Mouse (Mus musculus) liver, postnatal 0 days (tissue): Measurements from ENCODE around the gene Csnk1d. TPM values are rescaled to one million over a fixed set of nuclear protein-coding genes. Genes with fewer than 3 reads are reported as not detected.

Experiments used
- ATAC-seq: fragments of 200-750 bp; cut with Nextera tagmentation; 2 replicates; pipeline ENCODE4 v1.8.0; 2017; ENCODE audit warnings: mild to moderate bottlenecking, moderate library complexity
- DNase-seq: peaks from one replicate; pipeline ENCODE4 v3.0.0-alpha.2; 2016
- H3K27ac ChIP-seq: fragments of 300-500 bp; sonication (generic); 2 replicates; pipeline ENCODE4 v1.5.1; 2014; ENCODE audit warnings: antibody characterized with exemption, moderate library complexity, mild to moderate bottlenecking, low read depth
- H3K27me3 ChIP-seq: fragments of 300-500 bp; sonication (generic); 2 replicates; pipeline ENCODE4 v1.6.1; 2014; ENCODE audit warnings: low read length, control low read depth, mixed read lengths; ENCODE audit not compliant: insufficient read depth
- H3K36me3 ChIP-seq: fragments of 300-500 bp; sonication (generic); replicated peaks from 2 replicates; pipeline ENCODE4 v1.6.1; 2014; ENCODE audit warnings: mild to moderate bottlenecking, control low read depth, low read length, moderate library complexity, mixed read lengths; ENCODE audit not compliant: insufficient read depth
- H3K4me1 ChIP-seq: fragments of 300-500 bp; sonication (generic); 2 replicates; pipeline ENCODE4 v1.6.1; 2014; ENCODE audit warnings: antibody characterized with exemption, mild to moderate bottlenecking, control low read depth; ENCODE audit not compliant: insufficient read depth
- H3K4me2 ChIP-seq: fragments of 300-500 bp; sonication (generic); 2 replicates; pipeline ENCODE4 v1.6.1; 2014; ENCODE audit warnings: low read depth, mild to moderate bottlenecking, low read length, moderate library complexity, mixed read lengths
- H3K4me3 ChIP-seq: fragments of 300-500 bp; sonication (generic); 2 replicates; pipeline ENCODE4 v1.5.1; 2014; ENCODE audit warnings: low read depth, low read length
- H3K9ac ChIP-seq: fragments of 300-500 bp; sonication (generic); replicated peaks from 2 replicates; pipeline ENCODE4 v1.6.1; 2014; ENCODE audit warnings: mild to moderate bottlenecking, moderate library complexity
- H3K9me3 ChIP-seq: fragments of 300-500 bp; sonication (generic); 2 replicates; pipeline ENCODE4 v1.6.1; 2016; ENCODE audit warnings: mild to moderate bottlenecking, control low read depth, low read length, mixed read lengths
- CTCF ChIP-seq: sonication (generic); IDR thresholded peaks from 2 replicates; pipeline ENCODE4 v1.5.1; 2016; ENCODE audit warnings: antibody characterized with exemption, low read depth
- EP300 ChIP-seq: IDR thresholded peaks from 2 replicates; pipeline ENCODE4 v1.6.1; 2016; ENCODE audit warnings: antibody characterized with exemption, low read depth, mild to moderate bottlenecking
- WGBS: fragments of 180-500 bp; shearing (Covaris S2); extraction: QIAGEN DNeasy Blood & Tissue Kit; methylation state at CpG from one replicate; pipeline ENCODE4 v1.1.7; 2014; ENCODE audit not compliant: insufficient replicate concordance; 5-methylcytosine and 5-hydroxymethylcytosine counted together
- polyA plus RNA-seq: library from polyadenylated mRNA; unstranded; fragments of >200 nt; fragmentation: Nextera tagmentation; extraction: Ambion mirVana; gene quantifications from 2 replicates; pipeline ENCODE4 v1.2.1, GENCODE M21; 2015

The Csnk1d gene
- polyA plus RNA-seq, 1 experiment from 2014 or later: 30.0 TPM

- ATAC-seq: peak; percentile 70
- no peak for TF ChIP-seq CTCF
- TF ChIP-seq EP300: no peak
- no peak for DNase-seq
- Histone ChIP-seq H3K4me2 (no peak overlapping the region), H3K9ac (no peak overlapping the region), H3K4me1 (peaks cover 15% of the 10 kb centered on the region), H3K4me3 (no peak overlapping the region), H3K36me3 (no peaks in the 10 kb centered on the region), H3K27ac (peak overlapping the region; percentile 37), H3K27me3 (no peaks in the 10 kb centered on the region), H3K9me3 (no peaks in the 10 kb centered on the region)
- WGBS: 83% methylated on average over 1 of the region's 1 CpGs
Measured at GRCm38 (mm10) chr11:120937976-120938375, 53.2 kb downstream of the Csnk1d start.

- H3K27ac ChIP-seq: peak within 1 kb of the TSS; percentile 41; the same call in 1 of the 2 replicates
- H3K4me1 ChIP-seq: peaks cover 10% of the 10 kb centered on the region
- peak; percentile 94 for ATAC-seq
- 0 out of 2 replicates have a peak, but pooled peaks have one; percentile 6 for TF ChIP-seq CTCF
- TF ChIP-seq EP300: no peak
- H3K27me3 ChIP-seq: no peaks in the 10 kb centered on the region
- WGBS: 10% methylated on average over 44 of the region's 44 CpGs
- H3K36me3 ChIP-seq: no peaks in the 10 kb centered on the region
- DNase-seq: peak; percentile 91
- peak within 1 kb of the TSS; percentile 84 for H3K4me3 ChIP-seq
- H3K4me2 ChIP-seq: peak within 1 kb of the TSS; percentile 94
- peak within 1 kb of the TSS; percentile 67 for H3K9ac ChIP-seq
- no peaks in the 10 kb centered on the region for H3K9me3 ChIP-seq
Measured at GRCm38 (mm10) chr11:120932564-120933398, 58.3 kb downstream of the Csnk1d start, which contains the start of gene Ccdc57. Gene Ccdc57 (minus strand): TSS chr11:120932872.

GRCm38 (mm10) chr11:120931479-120931878, 59.7 kb downstream of the Csnk1d start:
- WGBS: 91% methylated on average over 4 of the region's 4 CpGs
- no peak overlapping the region for H3K27ac ChIP-seq
- ATAC-seq (no peak), DNase-seq (no peak)
- H3K36me3 ChIP-seq: no peaks in the 10 kb centered on the region
- H3K4me3 ChIP-seq: no peak overlapping the region
- H3K4me2 ChIP-seq: no peak overlapping the region
- no peaks in the 10 kb centered on the region for H3K9me3 ChIP-seq
- H3K27me3 ChIP-seq: no peaks in the 10 kb centered on the region
- TF ChIP-seq CTCF (no peak), EP300 (no peak)
- H3K4me1 ChIP-seq: peaks cover 10% of the 10 kb centered on the region
- no peak overlapping the region for H3K9ac ChIP-seq

GRCm38 (mm10) chr11:120928468-120928867, 62.7 kb downstream of the Csnk1d start:
- ATAC-seq: no peak
- Histone ChIP-seq H3K4me2 (no peak overlapping the region), H3K9ac (no peak overlapping the region), H3K27me3 (no peaks in the 10 kb centered on the region), H3K4me3 (no peak overlapping the region), H3K27ac (no peak overlapping the region), H3K4me1 (peaks cover 10% of the 10 kb centered on the region), H3K9me3 (no peaks in the 10 kb centered on the region), H3K36me3 (0 out of 2 replicates have a peak, but pooled peaks cover 3% of the 10 kb centered on the region)
- no peak for DNase-seq
- TF ChIP-seq CTCF (no peak), EP300 (no peak)
- 57% methylated on average over 4 of the region's 4 CpGs for WGBS

GRCm38 (mm10) chr11:120922528-120922927, 68.6 kb downstream of the Csnk1d start:
- Histone ChIP-seq H3K4me2 (no peak overlapping the region), H3K4me3 (no peak overlapping the region), H3K27me3 (no peaks in the 10 kb centered on the region), H3K36me3 (peaks cover 6% of the 10 kb centered on the region), H3K9ac (no peak overlapping the region), H3K4me1 (no peaks in the 10 kb centered on the region), H3K9me3 (no peaks in the 10 kb centered on the region), H3K27ac (no peak overlapping the region)
- no peak for DNase-seq
- ATAC-seq: no peak
- WGBS: 78% methylated on average over 3 of the region's 3 CpGs
- no peak for TF ChIP-seq EP300
- TF ChIP-seq CTCF: no peak

- Histone ChIP-seq H3K9ac (no peak overlapping the region), H3K36me3 (peaks cover 4% of the 10 kb centered on the region), H3K4me1 (peaks cover 3% of the 10 kb centered on the region; the same call in 1 of the 2 replicates), H3K4me3 (no peak overlapping the region), H3K9me3 (no peaks in the 10 kb centered on the region), H3K4me2 (no peak overlapping the region), H3K27ac (no peak overlapping the region), H3K27me3 (no peaks in the 10 kb centered on the region)
- DNase-seq (no peak), ATAC-seq (no peak)
- WGBS: 93% methylated on average over 5 of the region's 5 CpGs
- TF ChIP-seq EP300 (no peak), CTCF (no peak)
Measured at GRCm38 (mm10) chr11:120917756-120918155, 73.4 kb downstream of the Csnk1d start.
